Mouse (Mus musculus) cerebellum, adult (tissue): ENCODE results near the gene Ccdc74a.
"Not testable (repeated sequence)": the region's sequence is repeated elsewhere in the genome, so short reads cannot be mapped to it uniquely, and the experiment has no call there.

Experiments
- ATAC-seq: cut with Nextera tagmentation; 2 replicates; pipeline ENCODE4 v1.9.2; 2017; ENCODE audit warnings: mild to moderate bottlenecking, moderate library complexity, mixed read lengths; ENCODE audit not compliant: insufficient number of reproducible peaks, low FRiP score, low TSS enrichment

Ccdc74a gene

DNA sequence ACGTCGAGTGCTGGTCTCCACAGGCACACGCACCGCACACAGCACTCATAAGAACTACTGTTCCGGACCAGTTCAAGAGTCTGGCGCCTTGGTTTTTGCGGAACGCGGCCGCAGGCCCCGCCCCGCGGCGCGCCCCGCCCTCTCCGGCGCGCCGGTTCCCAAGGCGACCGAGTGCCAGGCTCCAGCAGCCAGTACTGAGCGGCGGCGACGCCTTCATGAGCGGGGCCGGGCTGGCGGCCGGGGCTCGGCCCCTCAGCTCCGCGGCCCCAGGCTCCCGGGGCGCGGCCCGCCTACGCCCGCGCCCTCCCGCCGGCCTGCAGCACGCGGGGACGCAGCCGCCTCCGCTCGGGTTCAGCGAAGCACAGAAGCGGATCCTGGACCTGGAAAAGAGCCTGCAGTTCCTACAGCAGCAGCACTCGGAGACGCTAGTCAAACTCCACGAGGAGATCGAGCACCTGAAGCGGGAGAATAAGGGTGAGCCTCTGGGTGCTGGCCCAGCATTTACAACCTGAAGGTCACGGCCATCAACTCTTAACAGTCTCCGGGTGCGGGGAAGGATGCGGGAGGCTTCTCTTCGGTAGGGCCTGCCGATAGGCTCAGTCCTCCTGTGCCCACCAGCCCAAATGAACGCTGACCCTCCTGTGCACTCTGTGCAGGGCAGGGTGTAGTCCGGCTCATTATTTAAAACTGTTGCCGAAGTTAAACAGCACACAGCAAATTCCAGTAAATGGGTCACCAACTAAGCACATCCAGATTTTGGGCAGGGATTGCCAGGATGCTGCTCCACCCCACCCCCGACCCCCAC lies at the start of gene Ccdc74a:
TSS of gene Ccdc74a (plus strand) at position 161 of the 805 bp plus-strand sequence.
- ATAC-seq = peak; percentile 52

GRCm38 (mm10) chr16:17600944-17601562 lies 45.2 kb upstream of the Ccdc74a start:
- ATAC-seq = no peak

GRCm38 (mm10) chr16:17604941-17605340 lies 41.3 kb upstream of the Ccdc74a start:
- no peak for ATAC-seq

DNA sequence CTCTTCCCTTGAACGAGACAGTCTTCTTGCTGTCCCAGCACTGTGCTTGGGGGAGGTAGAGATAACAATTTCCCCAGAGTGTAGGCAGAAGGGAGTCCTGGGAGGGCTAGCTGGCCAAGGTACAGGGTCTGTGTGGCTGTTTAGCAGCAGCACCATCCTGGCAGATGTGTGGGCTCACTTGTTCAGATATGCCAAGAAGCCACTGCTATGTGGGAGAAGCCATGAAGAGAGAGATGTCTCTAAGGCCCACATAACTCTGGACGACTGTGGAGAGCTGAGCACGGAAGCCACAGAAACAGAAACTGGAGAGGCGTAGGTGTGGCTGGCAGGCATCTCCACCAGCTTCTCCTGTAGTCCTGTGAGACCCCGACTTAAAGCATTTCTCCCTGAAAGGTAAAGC lies 40.6 kb upstream of the Ccdc74a start:
- no peak for ATAC-seq

DNA sequence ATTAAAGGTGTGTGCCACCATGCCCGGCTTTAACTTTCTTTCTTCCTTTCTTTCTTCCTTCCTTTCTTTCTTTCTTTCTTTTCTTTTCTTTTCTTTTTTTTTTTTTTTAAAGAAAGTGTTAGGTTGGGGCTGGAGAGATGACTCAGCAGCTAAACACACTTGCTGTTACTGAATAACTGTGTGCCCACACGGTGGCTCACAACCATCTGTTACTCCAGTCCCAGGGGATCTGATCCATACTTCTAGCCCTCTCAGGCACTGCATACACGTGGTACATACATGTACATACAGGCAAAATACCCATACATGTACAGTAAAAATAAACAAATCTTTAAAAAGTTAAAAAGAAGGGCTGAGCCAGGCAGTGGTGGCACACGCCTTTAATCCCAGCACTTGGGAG lies 34.9 kb upstream of the Ccdc74a start:
- no peak for ATAC-seq

- not testable (repeated sequence) for ATAC-seq
Observed at GRCm38 (mm10) chr16:17614740-17615139, 31.5 kb upstream of the Ccdc74a start.

DNA sequence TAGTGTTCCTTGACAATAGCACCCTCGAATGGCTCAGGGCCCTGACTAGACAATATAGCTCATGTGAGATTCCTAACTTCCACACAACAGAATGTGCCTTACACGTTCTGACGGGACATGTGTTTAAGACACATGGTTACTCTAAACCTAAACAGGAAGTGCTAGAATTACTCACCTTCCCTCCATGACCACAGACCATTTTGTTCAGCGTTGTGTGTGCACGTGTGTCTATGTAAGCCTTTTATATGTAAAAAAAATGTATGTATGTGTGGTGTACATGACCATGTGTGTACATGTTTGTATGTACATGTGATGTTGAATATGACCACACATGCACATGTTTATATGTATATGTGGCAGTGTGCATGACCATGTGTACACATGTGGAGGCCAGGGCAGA lies 30.1 kb upstream of the Ccdc74a start:
- ATAC-seq = no peak

DNA sequence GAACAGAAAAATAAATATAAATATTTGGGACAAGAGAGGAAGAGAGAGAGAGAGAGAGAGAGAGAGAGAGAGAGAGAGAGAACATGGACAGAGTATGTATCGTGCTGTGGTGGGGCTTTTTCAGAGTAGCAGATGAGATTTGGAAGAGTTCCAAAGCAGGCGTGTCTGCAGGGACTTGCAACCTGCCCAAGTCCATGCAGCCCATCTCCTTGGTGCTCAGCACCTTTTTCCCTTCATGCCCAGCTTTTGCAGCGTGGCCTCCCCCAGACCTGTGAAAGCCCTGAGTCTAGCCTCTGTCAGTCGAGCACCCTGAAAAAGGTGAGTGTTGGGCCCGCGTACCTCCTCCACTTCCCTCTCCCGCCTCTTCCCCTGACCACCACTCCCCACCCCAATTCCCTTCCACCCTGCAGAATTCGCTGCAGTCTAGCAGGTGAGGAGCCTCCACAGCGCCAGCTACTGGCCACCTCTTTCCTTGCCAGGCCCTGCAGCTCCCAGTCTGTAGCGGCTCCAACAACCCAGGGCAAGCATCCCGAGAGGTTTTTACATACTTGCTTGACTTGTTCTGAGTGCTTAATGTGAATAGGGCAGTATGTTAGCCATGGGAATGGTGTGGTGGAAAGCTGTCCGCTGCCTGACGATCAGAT lies 28.2 kb upstream of the Ccdc74a start:
- ATAC-seq = peak; percentile 52; the same call in 1 of the 2 replicates

GRCm38 (mm10) chr16:17619198-17620105 lies 26.8 kb upstream of the Ccdc74a start, which contains the start of gene Smpd4:
Gene Smpd4, plus strand, starts transcription at chr16:17619354.
- peak; percentile 57; the same call in 1 of the 2 replicates for ATAC-seq

- ATAC-seq = no peak
Observed at GRCm38 (mm10) chr16:17621936-17622335, 24.3 kb upstream of the Ccdc74a start.

GRCm38 (mm10) chr16:17625488-17626268 lies 20.6 kb upstream of the Ccdc74a start:
- ATAC-seq = no peak

GRCm38 (mm10) chr16:17626269-17626555 lies 20.1 kb upstream of the Ccdc74a start:
- ATAC-seq = no peak

GRCm38 (mm10) chr16:17632580-17632979 lies 13.7 kb upstream of the Ccdc74a start:
- no peak for ATAC-seq

- no peak for ATAC-seq
Observed at GRCm38 (mm10) chr16:17633481-17634181, 12.6 kb upstream of the Ccdc74a start.

GRCm38 (mm10) chr16:17636904-17637303 lies 9.4 kb upstream of the Ccdc74a start:
- ATAC-seq = no peak

GRCm38 (mm10) chr16:17637610-17638009 lies 8.7 kb upstream of the Ccdc74a start:
- ATAC-seq = no peak

DNA sequence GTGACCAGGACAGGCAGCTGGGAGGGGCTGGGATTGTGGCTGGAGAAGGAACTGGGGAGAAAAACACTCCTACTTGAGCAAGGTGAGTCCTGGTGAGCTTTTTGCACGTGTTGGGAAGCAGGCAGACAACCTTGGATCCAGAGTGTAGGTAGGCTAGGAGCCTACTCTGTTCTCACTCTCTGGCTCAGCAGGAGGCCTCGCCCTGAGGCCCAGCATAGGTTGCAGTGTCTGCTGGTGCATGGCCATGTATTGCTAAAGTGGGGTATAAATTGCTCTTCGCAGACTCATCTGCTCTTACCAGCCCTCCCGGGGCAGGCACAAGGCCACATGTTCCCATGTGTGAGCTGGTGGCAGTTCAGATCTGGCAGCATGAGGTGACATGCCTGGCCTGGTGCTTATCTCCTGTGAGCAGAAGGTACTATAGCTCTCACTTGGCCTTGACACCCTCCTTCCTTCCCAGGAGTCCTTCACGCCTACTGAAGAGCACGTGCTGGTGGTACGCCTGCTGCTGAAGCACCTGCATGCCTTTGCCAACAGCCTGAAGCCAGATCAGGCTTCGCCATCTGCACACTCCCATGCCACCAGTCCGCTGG lies 8.1 kb upstream of the Ccdc74a start:
- ATAC-seq = no peak

GRCm38 (mm10) chr16:17639081-17639480 lies 7.2 kb upstream of the Ccdc74a start:
- ATAC-seq = no peak

- no peak for ATAC-seq
Observed at GRCm38 (mm10) chr16:17639951-17640350, 6.3 kb upstream of the Ccdc74a start.
